Mouse (Mus musculus): ENCODE data around the gene Dap3. TPM values are rescaled to one million over a fixed set of nuclear protein-coding genes. Genes with fewer than 3 reads are reported as not detected.
"Not testable (repeated sequence)": the region's sequence is repeated elsewhere in the genome, so short reads cannot be mapped to it uniquely, and the experiment has no call there.

Dap3 gene
- 53.5 and 62.3 TPM in 2 replicates for total RNA-seq (2014; rRNA removed)
- polyA plus RNA-seq (2015; fragmentation: Nextera tagmentation; extraction: Ambion mirVana): 108 and 111 TPM in 2 replicates

DNA sequence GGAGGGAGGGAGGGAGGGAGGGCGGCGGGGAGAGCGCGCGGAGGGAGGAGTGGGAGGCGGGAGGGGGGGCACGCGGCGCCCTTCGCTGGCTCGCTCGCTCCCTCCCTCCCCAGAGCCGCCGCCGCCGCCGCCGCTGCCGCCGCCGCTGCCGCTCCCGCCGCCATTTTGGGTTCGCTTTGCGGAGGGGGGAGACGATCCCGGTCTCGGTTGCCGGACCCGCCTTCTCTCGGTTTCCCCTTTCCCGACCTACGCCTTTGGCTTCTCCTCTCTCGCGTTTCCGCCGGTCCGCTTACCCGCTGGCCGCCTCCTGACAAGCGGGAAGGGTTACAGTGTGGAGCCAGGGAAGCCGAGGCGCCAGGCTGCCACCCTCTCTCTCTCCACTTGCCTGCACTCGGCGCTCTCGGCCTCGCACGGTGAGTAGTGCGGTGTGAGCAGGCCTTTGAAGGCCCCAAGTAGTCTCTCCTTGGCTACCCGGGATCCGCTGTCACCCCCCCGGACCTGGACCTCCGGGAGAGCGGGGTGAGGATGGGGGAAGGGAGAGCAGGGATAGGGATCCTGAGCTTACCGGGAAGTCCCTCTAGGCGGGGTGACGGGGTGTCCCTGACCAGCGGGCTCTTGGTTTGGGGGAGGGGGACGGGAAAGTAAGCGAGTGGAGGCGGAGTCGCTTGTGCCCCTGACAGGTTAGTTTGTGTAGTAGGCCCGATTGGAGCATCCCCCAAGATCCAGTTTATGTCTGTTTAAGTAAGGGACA lies at the start of gene Dap3, which contains the start of gene Ash1l:
Gene Dap3 (minus strand): TSS at position 606 of the 751 bp plus-strand sequence.
Gene Ash1l (plus strand): TSS at position 47 of the 751 bp plus-strand sequence.
- Histone ChIP-seq H3K36me3 (ENCODE audit: insufficient read depth, low read length) (no peaks in the 10 kb centered on the region), H3K4me3 (ENCODE audit: low read depth, low read length) (peak within 1 kb of the TSS; percentile 71), H3K9me3 (ENCODE audit: low read length) (no peaks in the 10 kb centered on the region), H3K27ac (ENCODE audit: low read depth, low read length) (peak within 1 kb of the TSS; percentile 97), H3K27me3 (ENCODE audit: insufficient read depth, low read length) (no peaks in the 10 kb centered on the region), H3K9ac (replicated peaks; ENCODE audit: low read length, poor library complexity, severe bottlenecking) (peak within 1 kb of the TSS; percentile 70), H3K4me1 (ENCODE audit: insufficient read depth, low read length) (no peaks in the 10 kb centered on the region), H3K4me2 (ENCODE audit: low read depth, low read length, poor library complexity, severe bottlenecking) (peak within 1 kb of the TSS; percentile 69)
- peak; percentile 58 for TF ChIP-seq CTCF (IDR thresholded peaks at IDR 0.05)
- ATAC-seq (ENCODE audit: low FRiP score) (peak; percentile 87), DNase-seq (ENCODE audit: low spot score) (peak; percentile 80)
- WGBS: under 1% methylated on average over 36 of the region's 64 CpGs

DNA sequence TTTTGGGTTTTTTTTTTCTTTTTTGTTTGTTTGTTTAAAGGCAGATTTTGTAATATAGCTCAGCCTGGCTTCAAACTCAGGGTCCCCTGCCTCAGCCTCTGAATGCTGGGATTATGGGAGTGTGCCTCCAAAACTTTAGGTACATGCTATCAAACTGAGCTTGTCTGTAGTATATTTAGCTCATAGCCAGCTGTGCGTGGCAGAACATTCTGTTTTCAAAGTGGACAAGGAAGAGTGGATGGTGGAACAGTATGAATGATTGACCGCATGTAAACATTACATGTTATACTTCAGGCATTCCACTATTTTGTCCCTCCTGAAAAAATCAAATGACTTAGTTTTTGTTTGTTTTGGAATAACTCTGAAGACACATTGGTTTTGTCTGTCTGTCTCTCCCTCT lies 41.8 kb upstream of the Dap3 start:
- Histone ChIP-seq H3K4me1 (ENCODE audit: insufficient read depth, low read length) (no peaks in the 10 kb centered on the region), H3K27ac (ENCODE audit: low read depth, low read length) (no peak overlapping the region), H3K9ac (replicated peaks; ENCODE audit: low read length, poor library complexity, severe bottlenecking) (no peak overlapping the region), H3K4me2 (ENCODE audit: low read depth, low read length, poor library complexity, severe bottlenecking) (no peak overlapping the region), H3K4me3 (ENCODE audit: low read depth, low read length) (no peak overlapping the region), H3K27me3 (ENCODE audit: insufficient read depth, low read length) (no peaks in the 10 kb centered on the region), H3K9me3 (ENCODE audit: low read length) (no peaks in the 10 kb centered on the region), H3K36me3 (ENCODE audit: insufficient read depth, low read length) (peaks cover 4% of the 10 kb centered on the region; the same call in 1 of the 2 replicates)
- WGBS: 82% methylated on average over 2 of the region's 2 CpGs
- no peak for ATAC-seq (ENCODE audit: low FRiP score)
- no peak for TF ChIP-seq CTCF (IDR thresholded peaks at IDR 0.05)
- no peak for DNase-seq (ENCODE audit: low spot score)

DNA sequence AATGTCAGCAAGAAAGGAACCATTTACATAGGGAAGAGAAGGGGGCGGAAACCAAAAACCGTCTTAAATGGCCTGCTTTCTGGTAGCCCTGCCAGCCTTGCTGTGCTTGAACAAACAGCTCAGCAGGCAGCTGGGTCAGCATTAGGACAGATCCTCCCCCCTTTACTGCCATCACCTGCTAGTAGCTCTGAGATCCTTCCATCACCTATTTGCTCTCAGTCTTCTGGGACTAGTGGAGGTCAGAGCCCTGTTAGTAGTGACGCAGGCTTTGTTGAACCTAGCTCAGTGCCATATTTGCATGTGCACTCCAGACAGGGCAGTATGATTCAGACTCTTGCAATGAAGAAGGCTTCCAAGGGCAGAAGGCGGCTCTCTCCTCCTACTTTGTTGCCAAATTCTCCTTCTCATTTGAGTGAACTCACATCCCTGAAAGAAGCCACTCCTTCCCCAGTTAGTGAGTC lies 33.0 kb upstream of the Dap3 start:
- H3K36me3 ChIP-seq (ENCODE audit: insufficient read depth, low read length): peaks cover 6% of the 10 kb centered on the region; the same call in 1 of the 2 replicates
- ATAC-seq (ENCODE audit: low FRiP score) (no peak), DNase-seq (ENCODE audit: low spot score) (peak; percentile 54)
- H3K9me3 ChIP-seq (ENCODE audit: low read length): no peaks in the 10 kb centered on the region
- WGBS: 48% methylated on average over 4 of the region's 4 CpGs
- H3K27ac ChIP-seq (ENCODE audit: low read depth, low read length): no peak overlapping the region
- no peaks in the 10 kb centered on the region for H3K27me3 ChIP-seq (ENCODE audit: insufficient read depth, low read length)
- no peak overlapping the region for H3K4me3 ChIP-seq (ENCODE audit: low read depth, low read length)
- no peak overlapping the region for H3K9ac ChIP-seq (replicated peaks; ENCODE audit: low read length, poor library complexity, severe bottlenecking)
- no peak for TF ChIP-seq CTCF (IDR thresholded peaks at IDR 0.05)
- H3K4me2 ChIP-seq (ENCODE audit: low read depth, low read length, poor library complexity, severe bottlenecking): no peak overlapping the region
- H3K4me1 ChIP-seq (ENCODE audit: insufficient read depth, low read length): no peaks in the 10 kb centered on the region

DNA sequence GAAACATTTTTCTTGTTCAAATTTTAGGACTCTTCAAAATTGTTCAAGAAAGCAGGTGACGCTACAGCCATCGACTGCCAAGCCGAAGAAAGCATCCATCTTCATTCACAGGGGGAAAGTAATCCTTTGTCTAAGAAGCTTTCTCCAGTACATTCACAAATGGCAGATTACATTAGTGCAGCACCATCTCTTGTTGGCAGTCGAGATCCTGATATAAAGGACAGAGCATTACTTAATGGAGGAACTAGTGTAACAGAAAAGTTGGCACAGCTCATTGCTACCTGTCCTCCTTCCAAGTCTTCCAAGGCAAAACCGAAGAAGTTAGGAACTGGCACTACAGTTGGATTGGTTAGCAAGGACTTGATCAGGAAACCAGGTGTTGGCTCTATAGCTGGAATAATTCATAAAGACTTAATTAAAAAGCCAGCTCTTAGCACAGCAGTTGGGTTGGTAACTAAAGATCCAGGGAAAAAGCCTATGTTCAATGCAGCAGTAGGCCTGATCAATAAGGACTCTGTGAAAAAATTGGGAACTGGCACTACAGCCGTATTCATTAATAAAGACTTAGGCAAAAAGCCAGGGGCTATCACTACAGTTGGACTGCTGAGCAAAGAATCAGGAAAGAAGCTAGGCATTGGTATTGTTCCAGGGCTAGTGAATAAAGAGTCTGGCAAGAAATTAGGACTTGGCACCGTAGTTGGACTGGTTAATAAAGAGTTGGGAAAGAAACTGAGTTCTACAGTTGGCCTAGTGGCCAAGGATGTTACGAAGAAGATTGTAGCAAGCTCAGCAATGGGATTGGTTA lies 30.4 kb upstream of the Dap3 start:
- Histone ChIP-seq H3K9ac (replicated peaks; ENCODE audit: low read length, poor library complexity, severe bottlenecking) (no peak overlapping the region), H3K27ac (ENCODE audit: low read depth, low read length) (no peak overlapping the region), H3K4me2 (ENCODE audit: low read depth, low read length, poor library complexity, severe bottlenecking) (no peak overlapping the region), H3K4me3 (ENCODE audit: low read depth, low read length) (no peak overlapping the region), H3K9me3 (ENCODE audit: low read length) (no peaks in the 10 kb centered on the region), H3K36me3 (ENCODE audit: insufficient read depth, low read length) (peaks cover 6% of the 10 kb centered on the region; the same call in 1 of the 2 replicates), H3K4me1 (ENCODE audit: insufficient read depth, low read length) (no peaks in the 10 kb centered on the region), H3K27me3 (ENCODE audit: insufficient read depth, low read length) (no peaks in the 10 kb centered on the region)
- WGBS: 73% methylated on average over 8 of the region's 8 CpGs
- no peak for TF ChIP-seq CTCF (IDR thresholded peaks at IDR 0.05)
- peak; percentile 80 for DNase-seq (ENCODE audit: low spot score)
- no peak for ATAC-seq (ENCODE audit: low FRiP score)

DNA sequence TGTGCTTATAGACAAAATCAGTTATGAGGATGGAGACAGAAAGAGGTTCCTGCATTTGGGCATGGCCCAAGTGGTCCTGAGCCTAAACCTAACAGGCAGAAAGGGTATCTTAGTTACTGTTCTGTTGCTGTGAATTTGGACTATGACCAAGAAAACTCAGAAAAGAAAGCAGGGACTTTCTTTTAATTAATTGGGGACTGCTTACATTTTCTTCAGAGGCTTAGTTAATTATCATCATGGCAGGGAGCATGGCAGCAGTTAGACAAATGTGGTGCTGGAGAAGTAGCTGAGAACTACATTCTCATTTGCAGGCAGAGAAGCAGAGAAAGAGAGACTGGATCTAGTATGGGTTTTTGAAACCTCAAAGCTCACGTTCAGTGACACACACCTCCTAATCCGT lies 24.0 kb upstream of the Dap3 start:
- Histone ChIP-seq H3K4me3 (ENCODE audit: low read depth, low read length) (no peak overlapping the region), H3K9ac (replicated peaks; ENCODE audit: low read length, poor library complexity, severe bottlenecking) (no peak overlapping the region), H3K4me2 (ENCODE audit: low read depth, low read length, poor library complexity, severe bottlenecking) (no peak overlapping the region), H3K36me3 (ENCODE audit: insufficient read depth, low read length) (no peaks in the 10 kb centered on the region), H3K27me3 (ENCODE audit: insufficient read depth, low read length) (no peaks in the 10 kb centered on the region), H3K4me1 (ENCODE audit: insufficient read depth, low read length) (no peaks in the 10 kb centered on the region), H3K9me3 (ENCODE audit: low read length) (no peaks in the 10 kb centered on the region), H3K27ac (ENCODE audit: low read depth, low read length) (no peak overlapping the region)
- no peak for ATAC-seq (ENCODE audit: low FRiP score)
- no peak for TF ChIP-seq CTCF (IDR thresholded peaks at IDR 0.05)
- peak; percentile 2 for DNase-seq (ENCODE audit: low spot score)
- 70% methylated on average over 2 of the region's 2 CpGs for WGBS

DNA sequence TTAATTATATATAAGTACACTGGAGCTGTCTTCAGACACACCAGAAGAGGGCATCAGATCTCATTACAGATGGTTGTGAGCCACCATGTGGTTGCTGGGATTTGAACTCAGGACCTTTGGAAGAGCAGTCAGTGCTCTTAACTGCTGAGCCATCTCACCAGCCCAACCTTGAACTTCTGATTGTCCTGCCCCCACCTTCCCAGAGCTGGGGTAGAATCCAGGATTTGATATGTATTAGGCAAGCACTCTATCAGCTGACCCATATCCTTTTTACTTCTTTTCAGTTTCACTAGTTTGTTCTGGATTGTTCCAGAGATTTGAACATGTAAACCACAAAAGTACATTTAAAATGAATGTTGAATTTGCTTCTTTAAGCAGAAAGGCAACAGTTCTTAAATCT lies 12.2 kb upstream of the Dap3 start:
- not testable (repeated sequence) for H3K9ac ChIP-seq (replicated peaks; ENCODE audit: low read length, poor library complexity, severe bottlenecking); ATAC-seq (ENCODE audit: low FRiP score); H3K4me3 ChIP-seq (ENCODE audit: low read depth, low read length); H3K27ac ChIP-seq (ENCODE audit: low read depth, low read length); H3K4me2 ChIP-seq (ENCODE audit: low read depth, low read length, poor library complexity, severe bottlenecking); DNase-seq (ENCODE audit: low spot score); H3K9me3 ChIP-seq (ENCODE audit: low read length); H3K27me3 ChIP-seq (ENCODE audit: insufficient read depth, low read length); H3K36me3 ChIP-seq (ENCODE audit: insufficient read depth, low read length); H3K4me1 ChIP-seq (ENCODE audit: insufficient read depth, low read length)

Data from midbrain, postnatal 0 days (tissue).